Mouse (Mus musculus): ENCODE measurements around the gene Clk2. TPM values are rescaled to one million over a fixed set of nuclear protein-coding genes. Genes with fewer than 3 reads are reported as not detected.
"Not testable (repeated sequence)": the region's sequence is repeated elsewhere in the genome, so short reads cannot be mapped to it uniquely, and the experiment has no call there.

The Clk2 gene
- polyA plus RNA-seq, 1 experiment from 2014 or later = 32.0 TPM

DNA sequence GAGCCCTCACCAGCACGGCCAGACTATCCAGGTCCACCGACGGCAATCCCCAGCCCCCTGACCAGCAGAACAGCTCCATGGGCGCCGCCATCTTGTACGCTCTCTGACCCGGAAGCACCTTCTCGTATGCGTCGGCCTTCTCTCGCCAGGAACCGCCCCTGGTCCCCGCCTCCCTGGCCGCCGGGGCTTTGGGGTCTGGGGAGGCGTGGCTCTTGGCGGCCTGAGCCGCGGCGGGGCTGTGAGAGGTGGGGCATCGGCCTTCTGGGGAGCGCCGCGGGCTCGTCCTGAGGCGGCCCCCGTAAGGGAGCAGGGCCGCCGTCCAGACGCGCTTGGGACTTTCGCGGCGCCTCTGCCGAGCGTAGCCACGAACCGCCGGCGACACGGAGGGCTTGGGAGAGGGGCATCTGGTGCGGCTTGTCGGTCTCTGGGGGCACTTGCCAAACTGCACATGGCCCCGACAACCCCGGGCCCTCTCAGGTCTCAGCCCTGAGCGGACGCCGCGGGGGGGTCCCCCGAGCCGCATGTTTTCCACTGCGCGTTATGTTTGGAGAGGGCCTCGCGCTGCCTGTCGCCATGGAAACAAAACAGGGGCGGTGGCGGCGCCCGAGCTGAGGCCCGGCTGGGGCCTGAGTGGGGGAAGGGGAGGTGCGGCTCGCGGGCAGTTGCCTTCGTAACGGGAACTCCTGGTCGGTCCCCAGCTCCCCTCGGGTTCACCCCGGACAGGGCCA lies 49.4 kb downstream of the Clk2 start:
- Histone ChIP-seq H3K27me3 (no peaks in the 10 kb centered on the region), H3K27ac (peak overlapping the region; percentile 97), H3K4me1 (peaks cover 50% of the 10 kb centered on the region), H3K9me3 (replicated peaks) (no peaks in the 10 kb centered on the region), H3K9ac (peak overlapping the region; percentile 64), H3K4me3 (replicated peaks) (peak overlapping the region; percentile 90), H3K4me2 (peak overlapping the region; percentile 91), H3K36me3 (peaks cover 26% of the 10 kb centered on the region)
- WGBS = under 1% methylated on average over 69 of the region's 69 CpGs
- ATAC-seq (replicated peaks; ENCODE audit: low FRiP score) = peak; percentile 94

DNA sequence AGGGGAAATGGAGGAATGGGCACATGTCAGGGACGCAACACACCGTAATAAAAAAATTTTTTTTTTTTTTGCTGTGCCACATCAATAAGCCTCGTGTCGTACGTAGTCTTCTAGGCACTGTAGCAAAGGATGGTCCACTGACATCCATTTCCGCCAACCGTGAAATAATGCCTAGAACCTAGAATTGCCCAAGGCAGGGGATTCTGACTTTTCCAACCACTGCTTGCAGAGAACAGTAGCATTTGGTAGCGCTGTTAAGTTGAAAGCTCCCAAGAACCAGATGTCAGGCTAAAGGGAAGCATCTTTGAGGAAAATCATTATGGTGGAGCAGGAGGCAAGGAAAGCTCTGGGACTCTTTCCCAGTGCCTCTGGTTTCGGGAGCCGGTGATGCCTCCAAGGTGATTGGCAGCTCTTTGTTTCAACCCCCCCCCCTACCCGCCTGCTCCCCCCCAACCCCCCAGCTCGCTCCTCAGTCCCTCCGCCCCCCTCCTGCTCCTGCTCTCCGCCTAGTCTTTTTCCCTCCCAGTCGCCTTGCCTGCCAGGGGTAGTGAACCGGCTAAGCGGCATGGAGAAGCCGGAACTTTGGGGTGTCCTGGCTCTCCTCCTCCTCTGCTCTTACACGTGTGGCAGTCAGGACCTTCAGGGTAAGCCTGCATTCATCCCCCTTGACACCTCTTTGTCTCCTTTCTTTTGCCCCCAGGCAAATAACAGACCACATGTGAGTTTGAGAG lies 50.3 kb downstream of the Clk2 start, which contains the start of gene Thbs3:
Gene Thbs3 (plus strand): TSS at position 500 of the 731 bp plus-strand sequence.
- WGBS = under 1% methylated on average over 19 of the region's 19 CpGs
- Histone ChIP-seq H3K36me3 (peaks cover 18% of the 10 kb centered on the region), H3K4me3 (replicated peaks) (peak within 1 kb of the TSS; percentile 90), H3K4me1 (peaks cover 56% of the 10 kb centered on the region), H3K4me2 (peak within 1 kb of the TSS; percentile 91), H3K9me3 (replicated peaks) (no peaks in the 10 kb centered on the region), H3K27ac (peak within 1 kb of the TSS; percentile 97), H3K27me3 (no peaks in the 10 kb centered on the region), H3K9ac (peak within 1 kb of the TSS; percentile 64)
- no peak for ATAC-seq (replicated peaks; ENCODE audit: low FRiP score)

DNA sequence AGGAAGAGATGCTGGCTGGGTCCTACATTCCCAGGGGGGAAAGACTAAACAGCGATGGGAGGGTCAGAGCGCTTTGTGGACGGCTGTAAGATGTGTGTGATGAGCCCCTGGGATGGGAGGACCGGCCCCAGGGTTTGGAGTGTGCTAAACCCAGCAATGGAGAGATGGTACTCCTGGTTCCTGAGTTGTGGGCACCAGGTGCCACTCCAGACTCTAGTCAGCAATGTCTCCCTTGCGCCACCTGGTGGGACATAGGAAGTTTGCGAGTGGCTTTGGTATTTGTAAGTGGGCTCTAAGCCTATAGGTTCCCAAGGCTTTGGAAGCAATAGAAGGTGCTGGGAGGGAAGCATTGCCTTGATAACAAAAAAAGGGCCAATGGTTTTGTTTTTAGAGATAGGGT lies 51.3 kb downstream of the Clk2 start:
- H3K27ac ChIP-seq = peak overlapping the region; percentile 97; the same call in 1 of the 2 replicates
- ATAC-seq (replicated peaks; ENCODE audit: low FRiP score) = 0 out of 2 replicates have a peak, but pooled peaks have one; percentile 2

DNA sequence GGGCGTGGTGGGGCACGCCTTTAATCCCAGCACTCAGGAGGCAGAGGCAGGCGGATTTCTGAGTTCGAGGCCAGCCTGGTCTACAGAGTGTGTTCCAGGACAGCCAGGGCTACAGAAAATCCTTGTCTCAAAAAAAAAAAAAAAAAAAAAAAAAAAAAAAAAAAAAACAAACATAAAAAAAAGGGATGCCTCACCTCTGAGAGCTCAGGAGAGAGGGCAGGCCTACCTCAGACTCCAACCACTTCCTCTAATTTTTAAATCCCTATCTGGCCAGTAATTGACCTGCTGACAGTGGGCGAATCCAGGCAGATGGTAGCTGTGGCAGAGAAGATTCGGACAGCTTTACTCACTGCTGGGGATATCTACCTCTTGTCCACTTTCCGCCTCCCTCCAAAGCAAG lies 51.8 kb downstream of the Clk2 start:
- H3K9me3 ChIP-seq (replicated peaks); H3K9ac ChIP-seq; ATAC-seq (replicated peaks; ENCODE audit: low FRiP score); H3K36me3 ChIP-seq; H3K27me3 ChIP-seq; H3K27ac ChIP-seq; H3K4me3 ChIP-seq (replicated peaks): not testable (repeated sequence)
- peak overlapping the region; percentile 91 for H3K4me2 ChIP-seq
- H3K4me1 ChIP-seq = peaks cover 44% of the 10 kb centered on the region
- 75% methylated on average over 7 of the region's 7 CpGs for WGBS

More for the DNA sequence above, 51.3 kb downstream of the Clk2 start:
- Histone ChIP-seq H3K4me3 (replicated peaks) (peak overlapping the region; percentile 90), H3K36me3 (peaks cover 7% of the 10 kb centered on the region; the same call in 1 of the 2 replicates), H3K27me3 (no peaks in the 10 kb centered on the region), H3K4me1 (peaks cover 48% of the 10 kb centered on the region), H3K4me2 (peak overlapping the region; percentile 91), H3K9me3 (replicated peaks) (no peaks in the 10 kb centered on the region), H3K9ac (0 out of 2 replicates have a peak overlapping the region, but pooled peaks have one; percentile 16)
- 2% methylated on average over 6 of the region's 6 CpGs for WGBS

DNA sequence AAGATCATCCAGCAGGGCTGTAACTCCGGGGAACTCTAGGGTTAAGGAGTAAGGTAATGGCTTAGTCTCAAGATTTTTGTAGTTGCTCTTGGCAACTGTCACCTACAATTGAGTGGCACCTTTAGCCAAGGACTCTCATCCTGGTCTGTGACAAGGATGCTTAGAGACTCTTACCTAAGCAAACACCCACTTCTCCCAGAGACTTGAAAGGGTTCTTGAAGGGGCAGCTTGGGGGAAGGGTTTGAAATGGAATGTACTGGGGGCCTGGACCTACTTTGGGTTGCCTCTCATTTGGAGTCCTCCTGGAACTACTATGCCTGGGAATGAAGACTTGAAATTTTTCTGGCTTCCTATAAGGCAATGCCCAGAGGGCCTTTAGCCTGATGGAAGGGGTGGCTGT lies 53.7 kb downstream of the Clk2 start:
- WGBS = 69% methylated on average over 1 of the region's 1 CpGs
- no peak overlapping the region for H3K4me3 ChIP-seq (replicated peaks)
- H3K4me1 ChIP-seq = peaks cover 30% of the 10 kb centered on the region
- H3K9me3 ChIP-seq (replicated peaks) = no peaks in the 10 kb centered on the region
- no peak overlapping the region for H3K27ac ChIP-seq
- H3K36me3 ChIP-seq = peaks cover 4% of the 10 kb centered on the region; the same call in 1 of the 2 replicates
- H3K4me2 ChIP-seq = no peak overlapping the region
- no peak overlapping the region for H3K9ac ChIP-seq
- no peaks in the 10 kb centered on the region for H3K27me3 ChIP-seq
- no peak for ATAC-seq (replicated peaks; ENCODE audit: low FRiP score)

DNA sequence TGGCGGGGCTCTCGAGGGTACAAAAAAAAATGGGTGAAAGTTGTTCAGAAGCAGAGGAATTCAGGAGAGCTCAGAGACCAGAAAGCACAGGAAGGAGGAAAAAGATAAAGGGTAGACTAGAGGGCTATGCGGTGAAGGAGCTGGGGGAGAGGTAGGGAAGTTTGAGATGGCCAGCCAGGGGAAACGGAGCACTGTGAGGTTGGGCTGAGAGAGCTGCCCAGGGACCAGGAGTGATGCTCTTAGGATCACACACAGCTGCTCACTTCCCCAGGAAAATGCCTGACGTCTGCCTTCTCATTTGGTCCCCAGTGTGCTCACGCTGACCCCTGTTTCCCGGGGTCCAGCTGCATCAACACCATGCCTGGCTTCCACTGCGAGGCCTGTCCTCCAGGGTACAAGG lies 55.0 kb downstream of the Clk2 start:
- ATAC-seq (replicated peaks; ENCODE audit: low FRiP score) = no peak
- WGBS = 26% methylated on average over 8 of the region's 8 CpGs
- H3K27ac ChIP-seq = no peak overlapping the region
- no peaks in the 10 kb centered on the region for H3K27me3 ChIP-seq
- H3K4me3 ChIP-seq (replicated peaks) = no peak overlapping the region
- H3K36me3 ChIP-seq = peaks cover 13% of the 10 kb centered on the region; the same call in 1 of the 2 replicates
- H3K4me2 ChIP-seq = no peak overlapping the region
- H3K4me1 ChIP-seq = peaks cover 26% of the 10 kb centered on the region
- H3K9ac ChIP-seq = 0 out of 2 replicates have a peak overlapping the region, but pooled peaks have one; percentile 23
- H3K9me3 ChIP-seq (replicated peaks) = no peaks in the 10 kb centered on the region

DNA sequence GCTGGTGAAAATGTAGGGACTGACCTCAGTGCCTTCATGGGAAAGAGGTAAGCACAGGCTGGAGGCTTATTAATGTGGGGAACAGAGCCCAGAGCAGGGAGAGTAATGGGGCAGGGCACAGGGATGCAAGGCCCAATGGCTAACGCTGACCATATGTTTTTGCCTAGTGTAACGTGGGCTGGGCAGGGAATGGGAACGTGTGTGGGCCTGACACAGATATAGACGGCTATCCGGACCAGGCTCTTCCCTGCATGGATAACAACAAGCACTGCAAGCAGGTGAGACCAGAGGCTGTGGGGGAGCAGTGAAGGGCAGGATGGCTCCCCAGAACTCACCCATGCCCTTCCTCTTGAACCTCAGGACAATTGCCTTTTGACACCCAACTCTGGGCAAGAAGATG lies 56.6 kb downstream of the Clk2 start:
- Histone ChIP-seq H3K4me1 (peaks cover 21% of the 10 kb centered on the region), H3K27ac (no peak overlapping the region), H3K9ac (no peak overlapping the region), H3K4me2 (no peak overlapping the region), H3K9me3 (replicated peaks) (no peaks in the 10 kb centered on the region), H3K36me3 (peaks cover 13% of the 10 kb centered on the region; the same call in 1 of the 2 replicates), H3K4me3 (replicated peaks) (no peak overlapping the region), H3K27me3 (peaks cover 7% of the 10 kb centered on the region)
- WGBS = 73% methylated on average over 5 of the region's 5 CpGs
- ATAC-seq (replicated peaks; ENCODE audit: low FRiP score) = no peak

DNA sequence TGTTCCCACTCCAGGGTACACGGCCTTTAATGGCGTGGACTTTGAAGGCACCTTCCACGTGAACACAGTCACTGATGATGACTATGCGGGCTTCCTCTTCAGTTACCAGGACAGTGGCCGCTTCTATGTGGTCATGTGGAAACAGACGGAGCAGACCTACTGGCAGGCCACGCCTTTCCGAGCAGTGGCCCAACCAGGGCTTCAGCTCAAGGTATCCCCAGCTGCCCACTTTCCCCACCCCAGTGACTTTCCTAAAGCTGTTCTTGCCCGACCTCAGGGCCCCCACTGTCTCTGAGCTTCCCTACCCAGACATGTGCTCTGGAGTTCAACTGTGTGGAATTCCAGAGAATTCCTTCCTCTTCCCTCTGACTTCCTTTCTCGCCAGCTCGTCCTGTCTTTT lies 60.2 kb downstream of the Clk2 start:
- H3K36me3 ChIP-seq = peaks cover 13% of the 10 kb centered on the region; the same call in 1 of the 2 replicates
- WGBS = 84% methylated on average over 11 of the region's 11 CpGs
- no peak overlapping the region for H3K27ac ChIP-seq
- no peak overlapping the region for H3K9ac ChIP-seq
- no peak overlapping the region for H3K4me2 ChIP-seq
- peaks cover 11% of the 10 kb centered on the region for H3K27me3 ChIP-seq
- H3K9me3 ChIP-seq (replicated peaks) = no peaks in the 10 kb centered on the region
- peaks cover 41% of the 10 kb centered on the region for H3K4me1 ChIP-seq
- ATAC-seq (replicated peaks; ENCODE audit: low FRiP score) = no peak
- H3K4me3 ChIP-seq (replicated peaks) = no peak overlapping the region

DNA sequence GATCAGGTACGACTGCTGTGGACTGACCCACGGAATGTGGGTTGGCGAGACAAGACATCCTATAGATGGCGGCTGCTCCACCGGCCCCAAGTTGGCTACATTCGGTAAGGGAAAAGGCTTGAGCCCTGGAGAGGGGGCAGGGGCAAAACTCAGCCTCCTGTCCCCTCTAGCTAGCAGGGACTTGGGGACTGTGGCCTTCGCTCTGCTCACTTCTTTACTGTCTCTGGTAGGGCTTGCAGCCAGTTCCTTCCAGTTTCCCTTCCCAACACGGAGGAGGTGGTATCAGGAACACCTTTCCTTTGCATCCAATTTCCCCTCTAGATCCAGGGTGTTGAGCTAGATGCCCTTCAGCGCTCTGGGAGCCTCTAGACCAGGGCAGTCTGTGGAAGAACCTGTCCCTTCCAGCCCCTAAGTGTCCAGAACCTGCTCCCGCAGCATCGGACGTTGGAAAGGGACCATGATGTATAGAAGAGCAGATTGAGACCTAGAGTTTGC lies 60.8 kb downstream of the Clk2 start:
- H3K36me3 ChIP-seq = peaks cover 13% of the 10 kb centered on the region; the same call in 1 of the 2 replicates
- WGBS = 66% methylated on average over 12 of the region's 12 CpGs
- H3K27ac ChIP-seq = no peak overlapping the region
- no peak overlapping the region; the same call in 1 of the 2 replicates for H3K4me2 ChIP-seq
- H3K9ac ChIP-seq = no peak overlapping the region
- peaks cover 11% of the 10 kb centered on the region for H3K27me3 ChIP-seq
- ATAC-seq (replicated peaks; ENCODE audit: low FRiP score) = no peak
- H3K9me3 ChIP-seq (replicated peaks) = no peaks in the 10 kb centered on the region
- H3K4me1 ChIP-seq = peaks cover 43% of the 10 kb centered on the region
- H3K4me3 ChIP-seq (replicated peaks) = no peak overlapping the region

DNA sequence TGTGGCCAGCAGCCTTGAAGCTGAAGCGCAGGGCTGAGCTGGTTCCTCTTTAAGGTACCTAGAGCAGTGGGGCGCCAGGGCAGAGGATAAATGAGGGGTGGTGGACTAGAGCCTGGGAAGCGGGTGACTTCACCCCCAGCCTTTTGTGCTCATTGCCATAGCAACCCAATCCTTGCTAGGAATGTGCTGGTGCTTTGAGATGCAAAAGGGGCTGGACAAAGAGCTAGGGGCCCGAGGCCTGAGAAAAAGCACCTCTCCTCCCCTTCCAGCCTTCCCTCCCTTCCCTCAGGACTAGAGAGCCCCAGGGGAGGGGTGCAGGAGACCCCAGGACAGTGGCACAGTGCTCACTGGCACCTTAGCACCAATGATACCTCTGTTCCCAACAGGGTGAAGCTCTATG lies 61.3 kb downstream of the Clk2 start:
- H3K36me3 ChIP-seq = peaks cover 13% of the 10 kb centered on the region; the same call in 1 of the 2 replicates
- H3K9me3 ChIP-seq (replicated peaks) = no peaks in the 10 kb centered on the region
- no peak for ATAC-seq (replicated peaks; ENCODE audit: low FRiP score)
- no peak overlapping the region for H3K27ac ChIP-seq
- H3K27me3 ChIP-seq = peaks cover 13% of the 10 kb centered on the region
- no peak overlapping the region for H3K4me3 ChIP-seq (replicated peaks)
- 52% methylated on average over 4 of the region's 4 CpGs for WGBS
- H3K9ac ChIP-seq = no peak overlapping the region
- peaks cover 43% of the 10 kb centered on the region for H3K4me1 ChIP-seq
- H3K4me2 ChIP-seq = peak overlapping the region; percentile 80

DNA sequence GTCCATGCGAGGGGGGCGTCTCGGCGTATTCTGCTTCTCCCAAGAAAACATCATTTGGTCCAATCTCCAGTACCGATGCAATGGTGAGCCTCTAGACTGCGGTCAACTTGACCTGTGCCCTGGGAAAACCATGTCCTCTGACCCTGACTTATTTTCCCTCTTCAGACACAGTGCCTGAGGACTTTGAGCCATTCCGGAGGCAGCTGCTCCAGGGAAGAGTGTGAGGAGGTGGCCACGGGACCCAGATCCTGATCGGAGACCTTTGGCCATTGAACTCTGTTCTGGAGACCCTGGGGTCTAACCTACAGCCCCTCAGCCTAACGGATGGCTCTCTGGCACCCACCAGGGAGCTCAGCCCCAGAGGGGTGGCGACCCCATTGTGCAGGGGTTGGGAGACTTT lies 61.8 kb downstream of the Clk2 start:
- ATAC-seq (replicated peaks; ENCODE audit: low FRiP score) = no peak
- H3K9ac ChIP-seq = 0 out of 2 replicates have a peak overlapping the region, but pooled peaks have one; percentile 39
- H3K27ac ChIP-seq = no peak overlapping the region
- peaks cover 12% of the 10 kb centered on the region; the same call in 1 of the 2 replicates for H3K36me3 ChIP-seq
- peak overlapping the region; percentile 45 for H3K4me3 ChIP-seq (replicated peaks)
- WGBS = 34% methylated on average over 11 of the region's 11 CpGs
- H3K27me3 ChIP-seq = peaks cover 13% of the 10 kb centered on the region
- no peaks in the 10 kb centered on the region for H3K9me3 ChIP-seq (replicated peaks)
- peaks cover 43% of the 10 kb centered on the region for H3K4me1 ChIP-seq
- H3K4me2 ChIP-seq = peak overlapping the region; percentile 80
